ENCODE assay signal across 9 mouse cellular contexts in the genomic region with DNA sequence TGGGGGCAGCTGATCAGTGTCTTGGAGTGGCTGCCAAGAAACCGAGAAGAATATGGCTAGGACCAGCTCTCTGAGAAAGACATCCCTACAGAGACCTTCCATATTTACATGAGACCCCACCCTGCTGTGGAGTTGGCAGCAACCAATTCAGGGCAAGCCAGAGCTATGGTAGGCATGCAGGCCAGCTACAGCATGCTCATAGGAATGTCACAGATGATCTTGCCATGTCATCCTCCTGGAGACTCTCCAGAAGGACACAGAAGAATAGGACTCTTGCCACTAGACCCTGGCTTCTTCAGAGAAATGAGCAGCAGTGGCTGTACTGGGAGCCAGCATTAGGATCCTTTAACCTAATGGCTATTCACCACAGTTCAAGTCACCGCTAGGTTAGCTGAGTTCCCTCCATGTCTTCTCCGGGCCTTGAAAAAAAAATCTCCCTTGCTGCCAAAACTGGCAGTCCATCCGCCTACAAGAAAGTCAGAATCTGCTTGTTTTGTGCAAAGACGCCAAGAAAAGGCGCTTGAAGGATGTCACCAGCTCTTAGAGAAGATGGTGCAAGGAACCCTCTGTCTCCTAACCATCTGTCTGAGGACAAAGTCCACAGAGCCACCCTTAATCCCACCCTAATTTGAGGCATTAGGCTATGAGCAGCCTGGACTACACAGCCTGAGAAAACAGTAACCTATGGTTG. TPM values are rescaled to one million over a fixed set of nuclear protein-coding genes. Genes with fewer than 3 reads are reported as not detected.
DNase-seq lines count a peak whose midpoint lies in the region; ATAC-seq and TF ChIP-seq lines count a peak whose summit lies in the region.
"Had no signal": no experiment of that assay in that cellular context is flagged by ENCODE, and none has a peak within 500 bp of the region (broad histone marks: within the 10 kb centered on the region; RNA-seq: fewer than 3 reads in every experiment).

No protein-coding gene starts in this region.

- no peak for TF ChIP-seq EP300 in heart, adult 2 months (IDR thresholded peaks at IDR 0.05; ENCODE audit: insufficient read depth, low read depth, low read length)

- H3K27ac ChIP-seq in neural tube, embryonic 13.5 days (replicated peaks), result no peak overlapping the region
- no peak overlapping the region for H3K27ac ChIP-seq in neural tube, embryonic 15.5 days (replicated peaks)
- no peak overlapping the region for H3K27ac ChIP-seq in heart, adult 2 months

- ATAC-seq in cerebellum, adult (ENCODE audit: insufficient number of reproducible peaks, low FRiP score, low TSS enrichment), result no peak
- ATAC-seq in neural tube, embryonic 13.5 days (ENCODE audit: low read depth), result 0 out of 2 replicates have a peak, but pooled peaks have one; percentile 34
- ATAC-seq in neural tube, embryonic 15.5 days (ENCODE audit: low FRiP score), result peak; percentile 6; the same call in 1 of the 2 replicates

- no peaks in the 10 kb centered on the region for H3K79me2 ChIP-seq in heart, adult 2 months (replicated peaks; ENCODE audit: control insufficient read depth, insufficient read depth, low read length)

- DNase-seq in cerebellum, adult 11 months, result peak; percentile 19
- peak; percentile 17 for DNase-seq in layer of hippocampus, adult 11-12 months (ENCODE audit: low spot score)
- no peak for DNase-seq in layer of hippocampus, postnatal 25 days (ENCODE audit: extremely low spot score in 1 of 2, low spot score in 1 of 2)
- no peak for DNase-seq in neural tube, embryonic 10.5 days (ENCODE audit: extremely low spot score, low spot score)
- no peak for DNase-seq in heart, adult 2 months

- TF ChIP-seq CTCF in heart, adult 2 months (IDR thresholded peaks at IDR 0.05), result no peak

- peaks cover 7% of the 10 kb centered on the region for H3K4me1 ChIP-seq in neural tube, embryonic 13.5 days (replicated peaks)
- H3K4me1 ChIP-seq in neural tube, embryonic 15.5 days, result peaks cover 10% of the 10 kb centered on the region
- peaks cover 5% of the 10 kb centered on the region; the same call in 1 of the 2 replicates for H3K4me1 ChIP-seq in heart, adult 2 months (ENCODE audit: control insufficient read depth, insufficient read depth, low read length)

- intact Hi-C loops in heart, adult 2 months (cut with DNase I), result loop anchor here (1.0 to 5.0 kb wide), 6 partner anchors 190 to 625 kb away; partner anchors contain the start of gene Plxna1

- no peak overlapping the region for H3K4me3 ChIP-seq in neural tube, embryonic 13.5 days
- H3K4me3 ChIP-seq in neural tube, embryonic 15.5 days (replicated peaks), result no peak overlapping the region
- H3K4me3 ChIP-seq in heart, adult 2 months, result no peak overlapping the region

- H3K9ac ChIP-seq in neural tube, embryonic 13.5 days, result peak overlapping the region; percentile 8; the same call in 1 of the 2 replicates
- no peak overlapping the region for H3K9ac ChIP-seq in neural tube, embryonic 15.5 days (replicated peaks)
- no peak overlapping the region for H3K9ac ChIP-seq in heart, adult 2 months (ENCODE audit: low read depth, low read length)

- no peak overlapping the region for H3K4me2 ChIP-seq in neural tube, embryonic 13.5 days
- no peak overlapping the region for H3K4me2 ChIP-seq in neural tube, embryonic 15.5 days
- H3K4me2 ChIP-seq: liver, embryonic 11.5 days had no signal

- WGBS in neural tube, embryonic 13.5 days, result 93% methylated on average over 6 of the region's 6 CpGs
- WGBS in neural tube, embryonic 15.5 days, result 95% methylated on average over 6 of the region's 6 CpGs
- WGBS in heart, adult 2 months, result 81% methylated on average over 6 of the region's 6 CpGs

- TF ChIP-seq POLR2A in heart, adult 2 months (IDR thresholded peaks at IDR 0.05; ENCODE audit: insufficient read depth, low read depth, low read length), result no peak

- no peaks in the 10 kb centered on the region for H3K36me3 ChIP-seq in neural tube, embryonic 13.5 days
- H3K36me3 ChIP-seq in neural tube, embryonic 15.5 days, result peaks cover 5% of the 10 kb centered on the region; the same call in 1 of the 2 replicates
- no peaks in the 10 kb centered on the region for H3K36me3 ChIP-seq in heart, adult 2 months (ENCODE audit: control insufficient read depth, insufficient read depth, low read length)

- H3K9me3 ChIP-seq in neural tube, embryonic 13.5 days, result no peaks in the 10 kb centered on the region
- no peaks in the 10 kb centered on the region for H3K9me3 ChIP-seq in neural tube, embryonic 15.5 days (replicated peaks)

- H3K27me3 ChIP-seq in neural tube, embryonic 13.5 days, result no peaks in the 10 kb centered on the region
- H3K27me3 ChIP-seq in neural tube, embryonic 15.5 days (replicated peaks), result no peaks in the 10 kb centered on the region
- no peaks in the 10 kb centered on the region for H3K27me3 ChIP-seq in heart, adult 2 months (ENCODE audit: control insufficient read depth, insufficient read depth, low read length)

RNA-seq across cellular contexts. Expression of gene Chchd6, which starts 43.0 kb away (rescaled TPM):
- total RNA-seq in layer of hippocampus, postnatal 25 days (2021), result 10 to 100 TPM; 62.4 to 74.8 TPM
- 109 and 115 TPM in 2 replicates for polyA plus RNA-seq in neural tube, embryonic 13.5 days (2015; fragmentation: Nextera tagmentation; extraction: Ambion mirVana)
- polyA plus RNA-seq in neural tube, embryonic 15.5 days (2015; fragmentation: Nextera tagmentation; extraction: Ambion mirVana), result 155 and 174 TPM in 2 replicates
- 10 to 100 TPM in 1 of 2 experiments, 1 to 10 TPM in 1; 9.3 to 11.4 TPM for total RNA-seq in heart, adult 2 months (2021)
- 25.1 and 28.8 TPM in 2 replicates for polyA plus RNA-seq in heart, adult 2 months (2012; rRNA removed)

Comparison
In these comparisons a context has a peak if more than half of its experiments do, and no peak if none do; other contexts are left out.
1. DNase-seq: peak in cerebellum, adult 11 months (single experiment) and layer of hippocampus, adult 11-12 months (single experiment); none in layer of hippocampus, postnatal 25 days (0 of 2), neural tube, embryonic 10.5 days (single experiment) and heart, adult 2 months (0 of 2).